Mouse (Mus musculus) heart, adult 2 months (tissue): ENCODE data around the gene Lsg1.

Source experiments
- CTCF ChIP-seq: fragments of 200-600 bp; IDR thresholded peaks from 2 replicates; pipeline ENCODE4 v1.8.1; 2022; ENCODE audit warnings: antibody characterized with exemption, mild to moderate bottlenecking, moderate library complexity
- EP300 ChIP-seq: fragments of 200-500 bp; IDR thresholded peaks from 2 replicates; pipeline ENCODE4 v1.6.1; 2011; ENCODE audit warnings: low read depth, low read length, control low read depth; ENCODE audit not compliant: insufficient read depth
- POLR2A ChIP-seq: fragments of 200-500 bp; IDR thresholded peaks from 2 replicates; pipeline ENCODE4 v1.6.1; 2011; ENCODE audit warnings: mild to moderate bottlenecking, low read depth, low read length, control low read depth; ENCODE audit not compliant: insufficient read depth

GRCm38 (mm10) chr16:30543386-30543785 lies 44.0 kb downstream of the Lsg1 start:
- no peak for TF ChIP-seq POLR2A
- TF ChIP-seq EP300: no peak
- TF ChIP-seq CTCF: no peak
